In the genomic region with DNA sequence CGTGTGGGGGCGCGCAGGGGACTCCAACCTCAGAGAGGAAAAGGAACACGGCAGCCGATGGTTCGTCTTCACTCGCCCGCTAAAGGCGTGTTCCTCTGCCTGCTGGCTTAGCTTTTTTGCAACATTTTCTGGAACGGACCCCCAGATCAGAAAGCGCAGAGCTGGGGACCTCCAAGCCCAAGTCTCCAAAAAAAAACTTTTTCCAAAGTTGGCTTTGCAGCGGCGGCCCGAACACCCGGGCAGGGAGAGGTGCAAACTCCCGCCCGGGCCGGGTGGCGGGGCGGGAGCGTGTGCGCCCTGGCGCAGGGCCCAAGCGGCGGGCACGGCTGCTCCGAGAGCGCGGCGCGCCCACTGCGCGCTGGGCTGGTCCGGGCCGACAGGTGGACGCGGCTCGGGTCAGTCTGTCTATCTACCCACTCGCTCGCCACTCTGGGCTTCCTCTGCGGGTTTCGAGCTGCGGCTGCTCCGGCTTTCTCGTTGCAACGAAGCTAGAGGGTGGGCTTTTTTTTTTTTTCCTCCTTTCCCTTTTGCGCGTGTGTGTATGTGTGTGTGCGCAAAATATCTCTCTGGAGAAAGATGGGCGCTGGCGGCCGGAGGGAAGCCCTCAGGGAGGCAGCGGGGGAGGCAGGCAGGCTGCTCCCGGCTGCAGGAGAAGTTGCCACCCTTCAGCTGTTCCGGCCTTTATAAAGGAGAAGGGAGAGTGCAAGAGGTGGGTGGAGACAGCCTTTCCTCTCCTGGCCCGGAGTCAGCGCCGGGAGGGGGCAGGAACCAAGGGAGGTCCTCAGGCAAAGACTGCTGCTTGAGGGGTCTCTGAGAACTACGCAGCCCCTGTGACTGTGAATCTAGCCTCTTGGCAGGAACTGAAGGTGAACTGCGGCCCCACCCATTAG, we compare ENCODE assay signal across 8 mouse cellular contexts. TPM values are rescaled to one million over a fixed set of nuclear protein-coding genes. Genes with fewer than 3 reads are reported as not detected.
DNase-seq lines count a peak whose midpoint lies in the region; ATAC-seq lines count a peak whose summit lies in the region.

TSS of gene Pdgfb (minus strand) at position 657 of the 890 bp plus-strand sequence.

- H3K9ac ChIP-seq in hindbrain, embryonic 15.5 days = peak within 1 kb of the TSS; percentile 77

- H3K36me3 ChIP-seq in hindbrain, embryonic 15.5 days = no peaks in the 10 kb centered on the region

- peak within 1 kb of the TSS; percentile 95 for H3K4me2 ChIP-seq in hindbrain, embryonic 15.5 days

- peak within 1 kb of the TSS; percentile 80 for H3K27ac ChIP-seq in hindbrain, embryonic 15.5 days (replicated peaks)

- peaks cover 24% of the 10 kb centered on the region for H3K27me3 ChIP-seq in hindbrain, embryonic 15.5 days

- peak; percentile 89 to 95 for DNase-seq in adrenal gland, adult (ENCODE audit: inconsistent age in 2 of 2, low spot score in 1 of 2)
- peak; percentile 69 for DNase-seq in cerebellum, adult 9-11 months
- DNase-seq in gastrocnemius, adult 8-10 months (ENCODE audit: low spot score in 2 of 2) = peak in 1 of 2 experiments; percentile 51
- DNase-seq in left cerebral cortex, adult 8-10 months (ENCODE audit: low spot score in 2 of 2) = peak; percentile 57 to 61
- DNase-seq in lung, postnatal 4 days = peak; percentile 84 to 86
- DNase-seq in right cerebral cortex, postnatal 4 days = peak; percentile 46
- DNase-seq in spleen, adult 12 weeks (ENCODE audit: low spot score) = no peak

- peak within 1 kb of the TSS; percentile 62 for H3K4me3 ChIP-seq in hindbrain, embryonic 15.5 days

- H3K4me1 ChIP-seq in hindbrain, embryonic 15.5 days (replicated peaks) = peaks cover 37% of the 10 kb centered on the region

- ATAC-seq in hindbrain, embryonic 15.5 days (ENCODE audit: low FRiP score, low read depth) = no peak

- 1% methylated on average over 59 of the region's 60 CpGs for WGBS in hindbrain, embryonic 15.5 days

- no peaks in the 10 kb centered on the region for H3K9me3 ChIP-seq in hindbrain, embryonic 15.5 days

RNA-seq across cellular contexts. Expression of gene Pdgfb, which starts in this region (rescaled TPM):
- total RNA-seq in gastrocnemius, adult 8-10 months (2022) = 10 to 100 TPM in 3 of 4 experiments, 1 to 10 TPM in 1; 8.3 to 16.9 (median 12.9) TPM
- 5.7 and 5.8 TPM in 2 replicates for polyA plus RNA-seq in hindbrain, embryonic 15.5 days (2015; fragmentation: Nextera tagmentation; extraction: Ambion mirVana)
- total RNA-seq in left cerebral cortex, adult 8-10 months (2022) = 10 to 100 TPM; 26.4 to 31.9 (median 28.1) TPM
